ENCODE assay signal across 8 mouse cellular contexts in genomic region chr7:4741151-4741550, GRCm38 (mm10). TPM values are rescaled to one million over a fixed set of nuclear protein-coding genes. Genes with fewer than 3 reads are reported as not detected.
A peak's percentile ranks its signal among the peaks of the same experiment; 100 is the strongest.
DNase-seq lines count a peak whose midpoint lies in the region; ATAC-seq and TF ChIP-seq lines count a peak whose summit lies in the region.
"Had no signal": no experiment of that assay in that cellular context is flagged by ENCODE, and none has a peak within 500 bp of the region (broad histone marks: within the 10 kb centered on the region; RNA-seq: fewer than 3 reads in every experiment).

No protein-coding gene starts in this region.

- peaks cover 35% of the 10 kb centered on the region for H3K36me3 ChIP-seq in ES-E14 (ENCODE audit: control insufficient read depth, insufficient read depth, low read length, poor library complexity, severe bottlenecking)
- H3K36me3 ChIP-seq in embryonic facial prominence, embryonic 13.5 days, result peaks cover 39% of the 10 kb centered on the region
- H3K36me3 ChIP-seq in heart, embryonic 13.5 days, result peaks cover 41% of the 10 kb centered on the region
- H3K36me3 ChIP-seq in kidney, postnatal 0 days (ENCODE audit: insufficient read depth, low read length), result peaks cover 4% of the 10 kb centered on the region

- peak overlapping the region; percentile 94; the same call in 1 of the 2 replicates for H3K9ac ChIP-seq in ES-E14 (ENCODE audit: insufficient read depth, low read depth, low read length, poor library complexity, severe bottlenecking)
- H3K9ac ChIP-seq in embryonic facial prominence, embryonic 13.5 days, result peak overlapping the region; percentile 89
- H3K9ac ChIP-seq in heart, embryonic 13.5 days, result peak overlapping the region; percentile 92
- peak overlapping the region; percentile 67 for H3K9ac ChIP-seq in kidney, postnatal 0 days (ENCODE audit: low read depth, low read length)

- peak overlapping the region; percentile 82 for H3K4me2 ChIP-seq in embryonic facial prominence, embryonic 13.5 days
- H3K4me2 ChIP-seq in heart, embryonic 13.5 days, result peak overlapping the region; percentile 87
- peak overlapping the region; percentile 73 for H3K4me2 ChIP-seq in kidney, postnatal 0 days (ENCODE audit: low read length)

- in situ Hi-C loops in ES-E14 (cut with MboI; ENCODE audit: low sequenced_read_pairs in 2 of 2, unreplicated experiment in 2 of 2), result no loop called here

- no peaks in the 10 kb centered on the region for H3K9me3 ChIP-seq in ES-E14 (ENCODE audit: control insufficient read depth, insufficient read depth, low read depth, low read length)
- H3K9me3 ChIP-seq in embryonic facial prominence, embryonic 13.5 days, result no peaks in the 10 kb centered on the region
- no peaks in the 10 kb centered on the region for H3K9me3 ChIP-seq in heart, embryonic 13.5 days
- H3K9me3 ChIP-seq in kidney, postnatal 0 days (replicated peaks; ENCODE audit: low read length), result no peaks in the 10 kb centered on the region

- H3K27ac ChIP-seq in ES-E14 (ENCODE audit: insufficient read depth, low read depth, low read length, poor library complexity, severe bottlenecking), result peak overlapping the region; percentile 63; the same call in 1 of the 2 replicates
- peak overlapping the region; percentile 92 for H3K27ac ChIP-seq in embryonic facial prominence, embryonic 13.5 days
- peak overlapping the region; percentile 92 for H3K27ac ChIP-seq in heart, embryonic 13.5 days (replicated peaks)
- peak overlapping the region; percentile 85 for H3K27ac ChIP-seq in kidney, postnatal 0 days

- H3K4me1 ChIP-seq in ES-E14 (ENCODE audit: control insufficient read depth in 2 of 2, insufficient read depth in 2 of 2, low read length in 2 of 2, poor library complexity in 1 of 2), result peaks cover 0 to 16% of the 10 kb centered on the region in 2 experiments; a peak in 1 of 4 replicates
- peaks cover 24% of the 10 kb centered on the region for H3K4me1 ChIP-seq in embryonic facial prominence, embryonic 13.5 days
- peaks cover 38% of the 10 kb centered on the region for H3K4me1 ChIP-seq in heart, embryonic 13.5 days
- H3K4me1 ChIP-seq in kidney, postnatal 0 days (replicated peaks; ENCODE audit: insufficient read depth, low read length), result peaks cover 15% of the 10 kb centered on the region

- DNase-seq in ES-E14 (ENCODE audit: low read depth, low spot score), result peak; percentile 85
- DNase-seq in adrenal gland, adult 8-10 months, result peak; percentile 55
- peak; percentile 79 for DNase-seq in kidney, postnatal 0 days (ENCODE audit: low spot score)
- DNase-seq in lung, postnatal 25 days (ENCODE audit: low spot score), result peak; percentile 63
- peak; percentile 51 for DNase-seq in skeletal muscle tissue, adult 2 months (ENCODE audit: low read depth, low spot score)

- peak overlapping the region; percentile 90 to 95 for H3K4me3 ChIP-seq in ES-E14 (ENCODE audit: insufficient read depth in 1 of 2, low read depth in 1 of 2, low read length in 2 of 2, poor library complexity in 1 of 2, severe bottlenecking in 1 of 2)
- H3K4me3 ChIP-seq in embryonic facial prominence, embryonic 13.5 days, result peak overlapping the region; percentile 75
- peak overlapping the region; percentile 79 for H3K4me3 ChIP-seq in heart, embryonic 13.5 days
- H3K4me3 ChIP-seq in kidney, postnatal 0 days (replicated peaks; ENCODE audit: low read depth, low read length), result peak overlapping the region; percentile 57

- no peak for ATAC-seq in embryonic facial prominence, embryonic 13.5 days (ENCODE audit: insufficient number of reproducible peaks, insufficient read depth, low FRiP score, low TSS enrichment, low read depth)
- no peak for ATAC-seq in heart, embryonic 13.5 days (ENCODE audit: extremely low read depth, insufficient number of reproducible peaks, low FRiP score, low TSS enrichment)
- no peak for ATAC-seq in kidney, postnatal 0 days (replicated peaks; ENCODE audit: low FRiP score, low read depth)

- no peaks in the 10 kb centered on the region for H3K27me3 ChIP-seq in embryonic facial prominence, embryonic 13.5 days
- no peaks in the 10 kb centered on the region for H3K27me3 ChIP-seq in heart, embryonic 13.5 days (replicated peaks)
- H3K27me3 ChIP-seq in kidney, postnatal 0 days (ENCODE audit: insufficient read depth, low read length), result no peaks in the 10 kb centered on the region

- no peak for TF ChIP-seq CTCF in kidney, postnatal 0 days (IDR thresholded peaks at IDR 0.05; ENCODE audit: low read depth)

- WGBS in embryonic facial prominence, embryonic 13.5 days, result 10% methylated on average over 4 of the region's 4 CpGs
- 3% methylated on average over 4 of the region's 4 CpGs for WGBS in heart, embryonic 13.5 days
- 4% methylated on average over 4 of the region's 4 CpGs for WGBS in kidney, postnatal 0 days

TF ChIP-seq in ES-E14, 5 proteins besides CTCF, POLR2A, EP300 and RAD21:
- TF ChIP-seq ZNF384 (IDR thresholded peaks at IDR 0.05; ENCODE audit: low read depth, low read length) (no peak), ZC3H11A (IDR thresholded peaks at IDR 0.05; ENCODE audit: borderline replicate concordance, low read depth, low read length) (no peak), MAFK (IDR thresholded peaks at IDR 0.05; ENCODE audit: insufficient read depth, low read depth, low read length) (no peak), CHD2 (IDR thresholded peaks at IDR 0.05; ENCODE audit: low read depth, low read length) (no peak), HCFC1 (IDR thresholded peaks at IDR 0.05; ENCODE audit: borderline replicate concordance, insufficient read depth, low read length) (no peak)
TF ChIP-seq in ES-E14: peak in this region for 0.

RNA-seq across cellular contexts. Expression of gene Kmt5c, which starts 1.2 kb away (rescaled TPM):
- total RNA-seq in ES-E14 (2012; rRNA removed), result 68.4 and 121 TPM in 2 replicates
- total RNA-seq in adrenal gland, adult 8-10 months (2022), result 10 to 100 TPM; 31.0 to 59.8 (median 43.8) TPM
- polyA plus RNA-seq in embryonic facial prominence, embryonic 13.5 days (2015; fragmentation: Nextera tagmentation; extraction: Ambion mirVana), result 62.0 and 64.3 TPM in 2 replicates
- polyA plus RNA-seq in heart, embryonic 13.5 days (2015; fragmentation: Nextera tagmentation; extraction: Ambion mirVana), result 57.1 and 60.0 TPM in 2 replicates
- polyA plus RNA-seq in kidney, postnatal 0 days (2015; fragmentation: Nextera tagmentation; extraction: Ambion mirVana), result 61.2 and 64.8 TPM in 2 replicates

RNA-seq across cellular contexts. Expression of gene Cox6b2, which starts 11.7 kb away (rescaled TPM):
- 46.4 and 130 TPM in 2 replicates for total RNA-seq in ES-E14 (2012; rRNA removed)
- total RNA-seq in adrenal gland, adult 8-10 months (2022), result 10 to 100 TPM in 1 of 4 experiments, 1 to 10 TPM in 3; 5.1 to 10.3 (median 9.1) TPM
- 53.3 and 75.6 TPM in 2 replicates for polyA plus RNA-seq in embryonic facial prominence, embryonic 13.5 days (2015; fragmentation: Nextera tagmentation; extraction: Ambion mirVana)
- polyA plus RNA-seq in heart, embryonic 13.5 days (2015; fragmentation: Nextera tagmentation; extraction: Ambion mirVana), result 35.4 and 36.4 TPM in 2 replicates
- 70.7 and 84.0 TPM in 2 replicates for polyA plus RNA-seq in kidney, postnatal 0 days (2015; fragmentation: Nextera tagmentation; extraction: Ambion mirVana)

RNA-seq across cellular contexts. Expression of gene Tmem150b, which starts 16.1 kb away (rescaled TPM):
- total RNA-seq in ES-E14 (2012; rRNA removed), result 0.53 and 0.94 TPM in 2 replicates
- total RNA-seq in adrenal gland, adult 8-10 months (2022), result 1 to 10 TPM in 1 of 4 experiments, under 1 TPM in 3; 0.49 to 1.1 (median 0.73) TPM
- polyA plus RNA-seq in embryonic facial prominence, embryonic 13.5 days (2015; fragmentation: Nextera tagmentation; extraction: Ambion mirVana), result 0.24 and 0.45 TPM in 2 replicates
- polyA plus RNA-seq in heart, embryonic 13.5 days (2015; fragmentation: Nextera tagmentation; extraction: Ambion mirVana), result 0.05 and 0.07 TPM in 2 replicates
- 0.06 and 0.12 TPM in 2 replicates for polyA plus RNA-seq in kidney, postnatal 0 days (2015; fragmentation: Nextera tagmentation; extraction: Ambion mirVana)
- total RNA-seq: left cerebral cortex, postnatal 10 days had no signal

RNA-seq across cellular contexts. Expression of gene Fam71e2, which starts 30.0 kb away (rescaled TPM):
- 0.11 TPM in 1 of 2 replicates, not detected in the other for total RNA-seq in ES-E14 (2012; rRNA removed)
- total RNA-seq in adrenal gland, adult 8-10 months (2022), result not detected
- polyA plus RNA-seq in embryonic facial prominence, embryonic 13.5 days (2015; fragmentation: Nextera tagmentation; extraction: Ambion mirVana), result not detected in 2 replicates
- polyA plus RNA-seq in heart, embryonic 13.5 days (2015; fragmentation: Nextera tagmentation; extraction: Ambion mirVana), result not detected in 2 replicates
- polyA plus RNA-seq in kidney, postnatal 0 days (2015; fragmentation: Nextera tagmentation; extraction: Ambion mirVana), result not detected in 2 replicates
- total RNA-seq: left cerebral cortex, postnatal 10 days had no signal

RNA-seq across cellular contexts. Expression of gene Il11, which starts 41.5 kb away (rescaled TPM):
- total RNA-seq in ES-E14 (2012; rRNA removed), result 1.2 and 2.1 TPM in 2 replicates
- under 1 TPM; 0.28 to 0.37 (median 0.32) TPM for total RNA-seq in adrenal gland, adult 8-10 months (2022)
- not detected in 2 replicates for polyA plus RNA-seq in embryonic facial prominence, embryonic 13.5 days (2015; fragmentation: Nextera tagmentation; extraction: Ambion mirVana)
- polyA plus RNA-seq in heart, embryonic 13.5 days (2015; fragmentation: Nextera tagmentation; extraction: Ambion mirVana), result 0.09 TPM in 1 of 2 replicates, not detected in the other
- polyA plus RNA-seq in kidney, postnatal 0 days (2015; fragmentation: Nextera tagmentation; extraction: Ambion mirVana), result 0.14 and 0.20 TPM in 2 replicates
